Mouse (Mus musculus): Measurements from ENCODE around the gene Tada1. TPM values are rescaled to one million over a fixed set of nuclear protein-coding genes. Genes with fewer than 3 reads are reported as not detected.

The Tada1 gene
- polyA plus RNA-seq (2014; fragmentation: Illumina TruSeq; extraction: RNeasy Lipid Tissue Mini Kit (QIAGEN cat#74804); ENCODE audit: low read depth, low replicate concordance): 18.7 TPM

DNA sequence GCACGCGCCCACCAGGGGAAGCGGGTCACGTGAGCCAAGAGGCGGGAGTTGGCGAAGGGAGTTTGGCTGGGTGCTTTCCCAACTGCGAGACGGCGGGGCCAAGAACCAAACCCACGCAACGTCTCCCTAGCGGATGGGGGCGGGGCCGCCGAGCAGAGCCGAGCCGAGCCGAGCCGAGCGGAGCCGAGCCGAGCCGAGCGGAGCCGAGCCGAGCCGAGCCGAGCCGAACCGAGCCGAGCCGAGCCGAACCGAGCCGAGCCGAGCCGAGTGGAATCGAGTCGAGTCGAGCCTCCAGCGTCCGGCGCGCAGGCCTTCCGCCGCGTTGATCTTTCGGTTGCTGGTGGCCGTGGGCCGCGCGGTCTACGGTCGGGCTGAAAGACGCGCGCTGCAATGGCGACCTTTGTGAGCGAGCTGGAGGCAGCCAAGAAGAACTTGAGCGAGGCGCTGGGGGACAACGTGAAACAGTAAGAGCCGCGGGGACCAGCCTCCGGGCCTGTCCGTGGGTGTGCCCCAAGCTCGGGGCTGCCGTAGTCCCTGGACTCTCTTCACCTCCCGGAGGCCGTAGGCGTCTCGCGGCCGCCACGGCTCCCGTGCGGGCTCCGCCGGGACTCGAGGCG, at the start of gene Tada1:
Gene Tada1, plus strand, starts transcription at position 85 of the 617 bp plus-strand sequence.

DNA sequence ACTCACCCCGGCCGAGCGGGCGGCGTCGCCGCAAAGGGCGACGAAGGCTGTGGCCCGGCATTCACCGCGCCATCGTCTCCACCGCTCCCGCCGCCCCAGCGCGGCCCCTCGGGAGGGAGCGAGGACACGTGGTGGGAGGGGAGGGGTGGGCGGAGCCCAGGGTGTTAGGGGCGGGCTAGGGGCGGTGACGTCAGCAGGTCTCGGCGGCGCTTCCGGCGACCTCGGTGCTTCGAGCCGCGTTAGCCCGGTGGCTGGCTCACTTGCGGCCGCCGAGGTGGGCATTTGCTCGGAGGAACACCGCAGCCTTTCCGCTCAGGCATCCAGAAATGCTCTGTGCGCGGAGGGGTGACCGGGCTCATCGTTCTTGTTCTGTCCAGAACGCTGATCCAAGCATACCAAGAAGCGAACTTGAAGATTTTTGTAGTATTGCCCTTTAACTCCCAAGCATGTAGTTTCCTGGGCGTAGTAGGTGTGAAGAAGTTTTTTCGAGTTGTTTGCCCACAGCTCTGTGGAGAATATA, 30.9 kb downstream of the Tada1 start, which contains the start of gene Pogk:
Gene Pogk, minus strand, starts transcription at position 163 of the 520 bp plus-strand sequence.

Other genes with a start within 250 kb of the Tada1 start
- 2.0 TPM for gene Gpa33, start 248.9 kb upstream of the Tada1 start, polyA plus RNA-seq (2014; fragmentation: Illumina TruSeq; extraction: RNeasy Lipid Tissue Mini Kit (QIAGEN cat#74804); ENCODE audit: low read depth, low replicate concordance)
- 19.1 TPM for gene Mael, start 140.3 kb upstream of the Tada1 start, polyA plus RNA-seq (2014; fragmentation: Illumina TruSeq; extraction: RNeasy Lipid Tissue Mini Kit (QIAGEN cat#74804); ENCODE audit: low read depth, low replicate concordance)
- 11.8 TPM for gene Ildr2, start 125.0 kb upstream of the Tada1 start, polyA plus RNA-seq (2014; fragmentation: Illumina TruSeq; extraction: RNeasy Lipid Tissue Mini Kit (QIAGEN cat#74804); ENCODE audit: low read depth, low replicate concordance)
- 17.6 TPM for gene Pogk, start 30.8 kb downstream of the Tada1 start, polyA plus RNA-seq (2014; fragmentation: Illumina TruSeq; extraction: RNeasy Lipid Tissue Mini Kit (QIAGEN cat#74804); ENCODE audit: low read depth, low replicate concordance)
- gene Gm4846, start 118.5 kb downstream of the Tada1 start, polyA plus RNA-seq (2014; fragmentation: Illumina TruSeq; extraction: RNeasy Lipid Tissue Mini Kit (QIAGEN cat#74804); ENCODE audit: low read depth, low replicate concordance): 1,100 TPM